Mouse (Mus musculus): ENCODE results near the gene Sntg2. TPM values are rescaled to one million over a fixed set of nuclear protein-coding genes. Genes with fewer than 3 reads are reported as not detected.

The Sntg2 gene
- total and polyA plus RNA-seq, 3 experiments = not detected

- no peaks in the 10 kb centered on the region for H3K9me3 ChIP-seq (replicated peaks; ENCODE audit: low read length)
- in situ Hi-C loops (cut with MboI; ENCODE audit: low pct_ligation_motif_present, low pct_unique_long_range_greater_than_20kb, low sequenced_read_pairs) = no loop called here
- DNase-seq (ENCODE audit: extremely low read depth) = no peak
- no peak for TF ChIP-seq NRF1 (IDR thresholded peaks at IDR 0.05; ENCODE audit: low read depth, low read length)
- no peak for TF ChIP-seq ZC3H11A (IDR thresholded peaks at IDR 0.05; ENCODE audit: low read depth, low read length)
- TF ChIP-seq USF1 (IDR thresholded peaks at IDR 0.05; ENCODE audit: low read depth, low read length) = no peak
- TF ChIP-seq IRF4 (IDR thresholded peaks at IDR 0.05; ENCODE audit: low read depth, low read length) = no peak
- TF ChIP-seq CHD1 (IDR thresholded peaks at IDR 0.05; ENCODE audit: low read depth, low read length) = no peak
- no peak for TF ChIP-seq RCOR1 (conservative IDR thresholded peaks at IDR 0.05; ENCODE audit: low read depth, low read length)
- TF ChIP-seq ETS1 (conservative IDR thresholded peaks at IDR 0.05; ENCODE audit: low read depth, low read length) = no peak
- TF ChIP-seq ZNF384 (IDR thresholded peaks at IDR 0.05; ENCODE audit: low read depth, low read length) = no peak
- no peak for TF ChIP-seq GABPA (IDR thresholded peaks at IDR 0.05; ENCODE audit: insufficient replicate concordance, low read depth, low read length)
- TF ChIP-seq JUN (IDR thresholded peaks at IDR 0.05; ENCODE audit: insufficient read depth, low read depth, low read length) = no peak
- no peak for TF ChIP-seq E2F4 (IDR thresholded peaks at IDR 0.05; ENCODE audit: insufficient replicate concordance, low read depth, low read length)
- no peak for TF ChIP-seq TCF12 (IDR thresholded peaks at IDR 0.05; ENCODE audit: low read depth, low read length)
- no peak for TF ChIP-seq POLR2AphosphoS2 (IDR thresholded peaks at IDR 0.05; ENCODE audit: low read depth, low read length)
- no peak for TF ChIP-seq SMC3 (IDR thresholded peaks at IDR 0.05; ENCODE audit: low read depth, low read length)
- dilution Hi-C loops (cut with MboI; ENCODE audit: extremely low pct_ligation_motif_present, extremely low pct_unique_long_range_greater_than_20kb, low sequenced_read_pairs) = no loop called here
- H3K79me2 ChIP-seq (replicated peaks; ENCODE audit: control insufficient read depth, extremely low read depth, insufficient read depth, poor library complexity, severe bottlenecking) = no peaks in the 10 kb centered on the region
- no peak overlapping the region for H3K4me3 ChIP-seq (replicated peaks in 1 of 3; ENCODE audit: low read depth in 2 of 3, low read length in 2 of 3, poor library complexity in 1 of 3)
- H3K27ac ChIP-seq (ENCODE audit: insufficient read depth, low read depth) = no peak overlapping the region
- H3K4me2 ChIP-seq (ENCODE audit: insufficient read depth, low read depth, poor library complexity, severe bottlenecking) = no peak overlapping the region
- H3K36me3 ChIP-seq (replicated peaks in 1 of 2; ENCODE audit: control insufficient read depth in 1 of 2, insufficient read depth in 1 of 2, low read length in 1 of 2) = no peaks in the 10 kb centered on the region
- H3K27me3 ChIP-seq (replicated peaks) = no peaks in the 10 kb centered on the region
- no peak overlapping the region for H3K9ac ChIP-seq (ENCODE audit: insufficient read depth, low read depth)
- H3K4me1 ChIP-seq (ENCODE audit: control insufficient read depth in 1 of 2, insufficient read depth in 2 of 2) = peaks cover 0 to 23% of the 10 kb centered on the region in 2 experiments; a peak in 2 of 4 replicates
Measured at GRCm38 (mm10) chr12:30257664-30258063, 115.5 kb downstream of the Sntg2 start.

GRCm38 (mm10) chr12:30256207-30256606 is 117.0 kb downstream of the Sntg2 start:
- Histone ChIP-seq H3K27ac (ENCODE audit: insufficient read depth, low read depth) (no peak overlapping the region), H3K4me1 (ENCODE audit: control insufficient read depth in 1 of 2, insufficient read depth in 2 of 2) (peaks cover 0 to 17% of the 10 kb centered on the region in 2 experiments; a peak in 2 of 4 replicates), H3K9me3 (replicated peaks; ENCODE audit: low read length) (no peaks in the 10 kb centered on the region), H3K4me2 (ENCODE audit: insufficient read depth, low read depth, poor library complexity, severe bottlenecking) (no peak overlapping the region), H3K27me3 (replicated peaks) (no peaks in the 10 kb centered on the region), H3K4me3 (replicated peaks in 1 of 3; ENCODE audit: low read depth in 2 of 3, low read length in 2 of 3, poor library complexity in 1 of 3) (no peak overlapping the region), H3K79me2 (replicated peaks; ENCODE audit: control insufficient read depth, extremely low read depth, insufficient read depth, poor library complexity, severe bottlenecking) (no peaks in the 10 kb centered on the region), H3K9ac (ENCODE audit: insufficient read depth, low read depth) (no peak overlapping the region), H3K36me3 (replicated peaks in 1 of 2; ENCODE audit: control insufficient read depth in 1 of 2, insufficient read depth in 1 of 2, low read length in 1 of 2) (no peaks in the 10 kb centered on the region)
- dilution Hi-C loops (cut with MboI; ENCODE audit: extremely low pct_ligation_motif_present, extremely low pct_unique_long_range_greater_than_20kb, low sequenced_read_pairs) = no loop called here
- in situ Hi-C loops (cut with MboI; ENCODE audit: low pct_ligation_motif_present, low pct_unique_long_range_greater_than_20kb, low sequenced_read_pairs) = no loop called here
- DNase-seq (ENCODE audit: extremely low read depth) = no peak
- no peak for TF ChIP-seq CHD1 (IDR thresholded peaks at IDR 0.05; ENCODE audit: low read depth, low read length)
- TF ChIP-seq E2F4 (IDR thresholded peaks at IDR 0.05; ENCODE audit: insufficient replicate concordance, low read depth, low read length) = no peak
- TF ChIP-seq JUN (IDR thresholded peaks at IDR 0.05; ENCODE audit: insufficient read depth, low read depth, low read length) = no peak
- no peak for TF ChIP-seq ZC3H11A (IDR thresholded peaks at IDR 0.05; ENCODE audit: low read depth, low read length)
- no peak for TF ChIP-seq SMC3 (IDR thresholded peaks at IDR 0.05; ENCODE audit: low read depth, low read length)
- TF ChIP-seq RAD21 (IDR thresholded peaks at IDR 0.05; ENCODE audit: low read depth, low read length) = no peak
- TF ChIP-seq CHD2 (IDR thresholded peaks at IDR 0.05; ENCODE audit: low read length) = no peak
- TF ChIP-seq CTCF (conservative IDR thresholded peaks at IDR 0.05 in 1 of 2, IDR thresholded peaks at IDR 0.05 in 1 of 2; ENCODE audit: low read depth in 2 of 2, low read length in 2 of 2) = no peak
- no peak for TF ChIP-seq POLR2AphosphoS2 (IDR thresholded peaks at IDR 0.05; ENCODE audit: low read depth, low read length)
- TF ChIP-seq MYC (IDR thresholded peaks at IDR 0.05; ENCODE audit: low read depth, low read length) = no peak
- no peak for TF ChIP-seq RCOR1 (conservative IDR thresholded peaks at IDR 0.05; ENCODE audit: low read depth, low read length)
- TF ChIP-seq KAT2A (IDR thresholded peaks at IDR 0.05; ENCODE audit: insufficient replicate concordance, low read length) = no peak
- TF ChIP-seq ETS1 (conservative IDR thresholded peaks at IDR 0.05; ENCODE audit: low read depth, low read length) = no peak
- no peak for TF ChIP-seq USF2 (conservative IDR thresholded peaks at IDR 0.05; ENCODE audit: low read depth, low read length)
- TF ChIP-seq SIN3A (IDR thresholded peaks at IDR 0.05; ENCODE audit: low read length) = no peak
- TF ChIP-seq HCFC1 (IDR thresholded peaks at IDR 0.05; ENCODE audit: low read depth, low read length) = no peak
- no peak for TF ChIP-seq ELF1 (IDR thresholded peaks at IDR 0.05; ENCODE audit: low read depth, low read length)

Measured in CH12.LX (cell line).